ENCODE assay signal across 12 mouse cellular contexts in genomic region chr11:75894791-75895420, GRCm38 (mm10). TPM values are rescaled to one million over a fixed set of nuclear protein-coding genes. Genes with fewer than 3 reads are reported as not detected.
DNase-seq lines count a peak whose midpoint lies in the region; ATAC-seq lines count a peak whose summit lies in the region.
"Had no signal": no experiment of that assay in that cellular context is flagged by ENCODE, and none has a peak within 500 bp of the region (broad histone marks: within the 10 kb centered on the region; RNA-seq: fewer than 3 reads in every experiment).

No protein-coding gene starts in this region.

- DNase-seq in adrenal gland, adult (ENCODE audit: inconsistent age in 2 of 2, low spot score in 1 of 2), result peak; percentile 41 to 66
- no peak for DNase-seq in adrenal gland, postnatal 4 days (ENCODE audit: low spot score in 2 of 2)
- DNase-seq in kidney, adult 18-20 months, result no peak
- no peak for DNase-seq in neural tube, embryonic 10.5 days (ENCODE audit: extremely low spot score, low spot score)
- DNase-seq in retina, postnatal 7 days (ENCODE audit: low read depth, low spot score), result peak; percentile 30
- no peak for DNase-seq in embryo, embryonic 10.5 days (ENCODE audit: low spot score)
- DNase-seq: gastrocnemius, postnatal 25 days; liver, embryonic 13.5 days had no signal

- H3K4me3 ChIP-seq in kidney, embryonic 14.5 days (ENCODE audit: low read length), result no peak overlapping the region
- H3K4me3 ChIP-seq in neural tube, embryonic 14.5 days (ENCODE audit: low read depth, low read length), result no peak overlapping the region
- H3K4me3 ChIP-seq: liver, embryonic 13.5 days had no signal

- H3K36me3 ChIP-seq in kidney, embryonic 14.5 days (ENCODE audit: control insufficient read depth, insufficient read depth, low read length), result no peaks in the 10 kb centered on the region
- no peaks in the 10 kb centered on the region for H3K36me3 ChIP-seq in neural tube, embryonic 14.5 days (ENCODE audit: control insufficient read depth, insufficient read depth, low read length)
- H3K36me3 ChIP-seq: liver, embryonic 13.5 days had no signal

- no peaks in the 10 kb centered on the region for H3K4me1 ChIP-seq in kidney, embryonic 14.5 days (ENCODE audit: control insufficient read depth, insufficient read depth, low read length)
- H3K4me1 ChIP-seq in neural tube, embryonic 14.5 days (ENCODE audit: control insufficient read depth, insufficient read depth, low read length), result 0 out of 2 replicates have a peak, but pooled peaks cover 3% of the 10 kb centered on the region
- H3K4me1 ChIP-seq: liver, embryonic 13.5 days had no signal

- H3K4me2 ChIP-seq in kidney, embryonic 14.5 days (replicated peaks; ENCODE audit: low read depth, low read length), result no peak overlapping the region
- H3K4me2 ChIP-seq in neural tube, embryonic 14.5 days (ENCODE audit: low read depth, low read length), result no peak overlapping the region
- H3K4me2 ChIP-seq: liver, embryonic 13.5 days had no signal

- no peaks in the 10 kb centered on the region for H3K27me3 ChIP-seq in kidney, embryonic 14.5 days (ENCODE audit: control insufficient read depth, insufficient read depth, low read length)
- H3K27me3 ChIP-seq in neural tube, embryonic 14.5 days (ENCODE audit: control insufficient read depth, insufficient read depth, low read length), result no peaks in the 10 kb centered on the region
- H3K27me3 ChIP-seq: Patski had no signal

- 67% methylated on average over 12 of the region's 12 CpGs for WGBS in kidney, embryonic 14.5 days
- 57% methylated on average over 12 of the region's 12 CpGs for WGBS in neural tube, embryonic 14.5 days

- no peak overlapping the region for H3K9ac ChIP-seq in kidney, embryonic 14.5 days (ENCODE audit: low read depth, low read length)
- H3K9ac ChIP-seq in neural tube, embryonic 14.5 days (replicated peaks; ENCODE audit: low read depth, low read length), result no peak overlapping the region
- H3K9ac ChIP-seq: liver, embryonic 13.5 days had no signal

- ATAC-seq in kidney, embryonic 14.5 days (ENCODE audit: low FRiP score, low TSS enrichment), result peak; percentile 39; the same call in 1 of the 2 replicates
- ATAC-seq in neural tube, embryonic 14.5 days (ENCODE audit: low read depth), result peak; percentile 38; the same call in 1 of the 2 replicates
- ATAC-seq: lung, postnatal 0 days; Patski had no signal

- no peak overlapping the region for H3K27ac ChIP-seq in kidney, embryonic 14.5 days (ENCODE audit: low read depth, low read length)
- H3K27ac ChIP-seq in neural tube, embryonic 14.5 days (ENCODE audit: low read depth, low read length), result no peak overlapping the region
- H3K27ac ChIP-seq: liver, embryonic 13.5 days had no signal

- no peaks in the 10 kb centered on the region for H3K9me3 ChIP-seq in kidney, embryonic 14.5 days (ENCODE audit: control insufficient read depth, low read length)
- H3K9me3 ChIP-seq in neural tube, embryonic 14.5 days (ENCODE audit: control insufficient read depth, low read length), result no peaks in the 10 kb centered on the region
- H3K9me3 ChIP-seq: liver, embryonic 13.5 days had no signal

RNA-seq across cellular contexts. Expression of gene Rph3al, which starts 43.3 kb away (rescaled TPM):
- total RNA-seq in adrenal gland, postnatal 4 days (2021), result 10 to 100 TPM; 18.0 to 19.5 TPM
- polyA plus RNA-seq in kidney, embryonic 14.5 days (2014; fragmentation: Nextera tagmentation; extraction: Ambion mirVana), result 8.8 and 13.1 TPM in 2 replicates
- polyA plus RNA-seq in neural tube, embryonic 14.5 days (2014; fragmentation: Nextera tagmentation; extraction: Ambion mirVana), result 1.3 and 2.1 TPM in 2 replicates

Comparison
In these comparisons a context has a peak if more than half of its experiments do, and no peak if none do; other contexts are left out.
1. DNase-seq: peak in adrenal gland, adult (2 of 2) and retina, postnatal 7 days (single experiment); none in adrenal gland, postnatal 4 days (0 of 2), kidney, adult 18-20 months (single experiment), neural tube, embryonic 10.5 days (single experiment) and embryo, embryonic 10.5 days (single experiment).